Mouse (Mus musculus) 3134 (cell line): Measurements from ENCODE around the gene Stk10.

Experiments
- DNase-seq: peaks from one replicate; pipeline ENCODE4 v3.0.0-alpha.2; 2011; ENCODE audit warnings: low spot score; ENCODE audit not compliant: insufficient read length; ENCODE audit errors: extremely low read depth

Stk10 gene

DNA sequence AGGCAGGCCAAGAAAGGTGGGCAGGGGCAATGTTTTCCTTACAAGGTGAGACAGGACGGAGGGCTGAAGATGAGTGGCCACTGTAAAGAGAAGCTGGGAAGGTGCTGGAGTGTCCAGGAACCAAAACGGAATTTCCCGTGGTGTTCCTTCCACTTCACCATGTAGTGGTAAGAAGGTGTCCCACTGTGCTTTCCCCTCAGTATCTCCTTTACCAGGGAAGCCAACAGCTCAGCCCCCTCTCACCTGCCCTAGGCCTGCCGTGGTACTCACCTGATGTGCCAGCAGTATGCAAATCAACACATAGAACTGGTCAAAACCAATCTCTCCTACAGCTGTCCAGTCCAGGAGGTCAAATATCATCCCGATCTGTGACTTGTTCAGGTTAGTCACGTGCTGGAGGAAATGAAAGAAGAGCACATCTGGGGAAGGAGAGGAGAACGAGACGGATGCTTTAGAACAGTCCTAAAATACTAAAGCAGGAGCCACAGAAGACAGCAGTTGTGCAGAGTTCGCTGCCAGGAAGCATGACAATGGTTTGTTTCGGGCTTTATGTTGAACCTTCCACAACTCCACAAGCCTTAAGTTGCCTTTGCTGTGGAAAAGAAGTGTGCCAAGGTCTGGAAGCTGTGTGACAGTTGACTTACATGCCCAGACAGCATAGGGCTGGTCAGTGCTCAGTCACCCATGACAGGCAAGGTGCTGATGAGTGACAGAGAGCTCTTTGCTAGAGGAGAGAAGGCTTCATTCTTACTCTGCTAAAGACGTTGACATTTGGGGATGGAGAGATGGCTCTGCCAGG is 8.8 kb upstream of the Stk10 start:
- no peak for DNase-seq

DNA sequence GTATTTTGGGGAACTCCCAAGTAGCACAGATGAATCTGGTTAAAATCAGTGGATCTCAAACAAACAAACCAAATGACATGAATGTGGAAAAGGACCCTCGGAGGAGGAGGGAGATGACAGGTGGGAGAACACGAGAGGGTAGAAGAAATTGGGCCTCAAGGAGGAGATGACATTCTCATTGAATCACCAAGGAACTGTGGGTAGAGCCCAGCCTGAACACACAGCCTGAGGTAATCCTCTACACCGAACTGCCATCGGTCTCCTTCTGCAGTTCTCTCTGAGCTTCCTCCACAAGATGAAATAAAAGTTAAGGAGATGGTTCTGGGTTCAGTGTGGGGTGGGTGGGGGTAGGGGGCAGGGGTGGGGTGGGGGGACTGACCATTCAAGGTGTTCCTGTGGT is 6.1 kb upstream of the Stk10 start:
- no peak for DNase-seq

DNA sequence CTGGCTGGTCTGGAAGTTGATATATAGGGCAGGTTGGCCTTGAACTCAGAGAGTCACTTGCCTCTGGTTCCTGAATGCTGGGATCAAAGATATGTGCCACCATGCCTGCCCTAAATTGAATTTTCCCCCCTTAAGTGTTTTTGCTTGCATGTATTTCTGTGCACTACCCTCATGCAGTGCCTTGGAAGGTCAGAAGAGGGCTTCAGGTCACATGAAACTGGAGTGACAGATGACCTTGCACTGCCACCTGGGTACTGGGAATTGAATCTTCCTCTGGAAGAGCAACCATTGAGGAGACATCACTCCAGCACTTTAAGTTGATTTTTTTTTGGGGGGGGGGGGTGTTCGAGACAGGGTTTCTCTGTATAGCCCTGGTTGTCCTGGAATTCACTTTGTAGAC is 3.0 kb upstream of the Stk10 start:
- no peak for DNase-seq

DNA sequence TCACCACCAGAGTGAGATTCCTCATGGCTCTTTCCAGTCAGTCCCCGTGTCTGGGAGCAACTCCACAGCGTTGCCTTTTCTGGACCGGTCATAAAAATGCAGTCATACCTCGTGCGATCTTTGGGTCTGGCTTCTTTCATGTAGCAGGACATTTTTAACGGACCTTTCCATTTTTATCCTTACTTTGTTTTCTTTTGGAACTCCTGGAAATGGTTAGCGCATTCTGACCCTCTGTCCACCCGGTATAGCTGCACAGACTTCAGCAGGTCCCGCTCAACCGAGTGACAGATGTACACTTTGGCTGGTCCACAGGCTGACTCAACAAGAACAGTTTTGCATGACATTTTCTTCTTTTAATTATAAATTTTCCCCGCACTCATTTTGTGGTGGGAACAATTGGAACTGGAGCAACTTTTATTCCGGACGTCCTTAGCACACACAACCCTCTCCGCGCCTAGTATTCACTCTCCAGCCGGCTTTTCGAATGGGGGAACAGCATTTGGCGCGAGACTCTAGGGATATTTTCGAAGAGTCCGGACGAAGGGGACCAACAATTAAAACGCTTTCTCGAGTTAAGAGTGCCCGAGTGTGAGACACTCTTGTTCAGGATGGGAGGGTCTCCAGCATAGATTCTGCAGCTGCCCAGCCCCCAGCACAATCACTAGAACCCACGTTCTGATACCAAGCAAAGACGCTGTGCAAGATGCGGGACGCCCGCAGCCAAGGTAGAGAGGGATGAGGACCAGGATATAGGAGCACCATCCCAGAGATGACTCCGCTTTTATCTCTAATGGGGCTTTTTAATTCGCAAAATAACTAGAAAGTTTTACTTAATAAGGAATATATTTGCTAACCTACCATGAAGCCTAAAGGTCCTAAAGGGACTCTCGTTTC is 987 bp upstream of the Stk10 start, which contains the start of gene Efcab9:
Efcab9 (minus strand) TSS at position 211 of the 894 bp plus-strand sequence.
- DNase-seq = no peak

DNA sequence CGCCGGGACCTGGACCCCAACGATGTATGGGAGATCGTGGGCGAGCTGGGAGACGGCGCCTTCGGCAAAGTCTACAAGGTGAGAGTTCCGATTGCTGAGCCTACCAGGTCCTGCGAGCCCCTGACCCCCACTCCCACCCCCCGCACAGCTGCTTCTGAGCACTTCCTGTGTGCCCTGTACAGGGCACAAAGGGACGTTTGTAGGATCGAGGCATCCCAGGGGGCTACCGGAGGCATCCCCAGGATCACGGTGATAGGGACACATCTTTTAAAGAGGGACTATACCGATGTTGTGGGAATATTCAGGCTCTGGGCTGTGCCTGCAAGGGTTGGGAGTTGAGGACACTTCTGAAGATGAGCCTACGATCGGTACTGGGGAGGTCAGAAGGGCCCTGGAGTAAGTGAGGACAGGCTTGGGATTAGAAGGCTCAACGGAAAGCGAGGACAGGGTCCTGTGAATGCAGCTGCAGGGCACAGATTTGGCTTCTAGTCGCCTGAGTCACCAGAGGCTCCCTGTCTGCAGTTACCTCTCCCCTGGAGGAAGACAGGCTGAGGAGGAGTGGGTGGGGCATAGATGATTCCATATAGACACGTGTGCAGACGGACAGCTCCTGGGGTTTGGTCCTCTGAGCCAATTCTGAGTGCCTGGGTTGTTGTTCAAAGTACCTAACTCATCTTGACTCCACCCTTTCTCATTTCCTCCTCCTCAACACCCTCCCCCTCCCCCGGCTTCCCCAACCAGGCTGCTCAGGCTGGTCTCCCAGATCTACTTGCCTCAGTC is 567 bp downstream of the Stk10 start:
- peak; percentile 76 for DNase-seq

DNA sequence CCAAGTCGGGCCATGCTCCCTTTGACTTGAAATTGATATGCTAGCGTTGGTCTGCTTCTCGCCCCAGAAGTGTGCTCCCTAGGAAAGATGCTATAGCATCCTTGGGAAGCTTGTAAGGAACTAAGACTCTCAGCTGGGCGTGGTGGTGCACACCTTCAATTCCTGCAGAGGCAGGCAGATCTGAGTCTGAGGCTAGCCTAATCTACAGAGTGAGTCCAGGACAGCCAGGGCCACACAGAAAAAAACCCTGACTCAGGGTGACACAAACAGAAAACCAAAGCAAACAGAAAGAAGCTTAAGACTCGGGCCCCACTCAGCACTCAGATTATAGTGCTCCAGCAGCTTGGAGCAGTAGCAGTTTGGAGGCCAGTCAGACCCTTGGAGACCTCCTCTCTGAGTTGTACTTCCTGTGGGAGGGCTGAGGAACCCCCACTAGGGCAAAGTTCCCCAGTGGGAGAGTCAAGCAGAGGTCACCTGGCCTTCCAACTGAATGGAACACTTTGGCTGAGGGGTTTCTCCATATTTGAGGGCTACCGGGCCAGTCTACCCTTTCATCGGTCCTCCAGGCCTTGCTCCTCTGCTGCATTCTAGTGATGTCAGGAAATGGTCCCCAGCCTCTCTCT is 1.5 kb downstream of the Stk10 start:
- no peak for DNase-seq

DNA sequence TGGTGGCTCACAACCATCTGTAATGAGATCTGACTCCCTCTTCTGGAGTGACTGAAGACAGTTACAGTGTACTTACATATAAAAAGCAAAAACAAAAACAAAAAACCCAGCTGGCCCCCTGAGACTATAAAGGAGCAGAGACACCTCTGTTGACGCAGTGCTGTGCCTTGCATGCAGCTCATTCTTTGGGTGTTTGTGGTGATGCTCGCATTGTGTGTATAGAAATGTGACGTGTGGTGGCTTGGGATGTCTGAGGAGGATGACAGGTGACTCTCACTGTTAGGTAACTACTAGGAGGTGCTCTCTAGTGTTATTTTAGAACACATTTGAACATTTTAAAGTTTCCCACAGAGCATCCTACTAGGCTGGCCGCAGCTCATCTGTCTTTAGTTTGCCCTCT is 2.5 kb downstream of the Stk10 start:
- no peak for DNase-seq

DNA sequence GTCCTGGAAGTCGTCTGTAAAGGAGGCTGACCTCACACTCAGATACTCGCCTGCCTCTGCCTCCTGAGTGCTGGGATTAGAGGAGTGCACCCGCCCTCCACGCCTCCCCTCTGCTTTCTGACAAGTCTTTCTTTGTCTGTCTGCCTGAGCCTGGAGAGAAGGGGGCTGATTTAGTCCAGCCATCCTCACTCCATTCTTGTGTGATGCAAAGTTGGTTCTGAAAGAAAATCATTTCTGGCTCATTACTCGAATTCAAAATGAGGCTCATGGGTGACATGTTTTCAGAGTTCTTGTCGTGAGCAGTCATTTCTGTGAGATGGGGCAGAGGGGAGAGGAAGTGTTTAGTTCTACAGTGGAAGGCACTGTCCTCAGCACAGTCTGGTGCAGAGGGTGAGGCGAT is 3.8 kb downstream of the Stk10 start:
- no peak for DNase-seq

DNA sequence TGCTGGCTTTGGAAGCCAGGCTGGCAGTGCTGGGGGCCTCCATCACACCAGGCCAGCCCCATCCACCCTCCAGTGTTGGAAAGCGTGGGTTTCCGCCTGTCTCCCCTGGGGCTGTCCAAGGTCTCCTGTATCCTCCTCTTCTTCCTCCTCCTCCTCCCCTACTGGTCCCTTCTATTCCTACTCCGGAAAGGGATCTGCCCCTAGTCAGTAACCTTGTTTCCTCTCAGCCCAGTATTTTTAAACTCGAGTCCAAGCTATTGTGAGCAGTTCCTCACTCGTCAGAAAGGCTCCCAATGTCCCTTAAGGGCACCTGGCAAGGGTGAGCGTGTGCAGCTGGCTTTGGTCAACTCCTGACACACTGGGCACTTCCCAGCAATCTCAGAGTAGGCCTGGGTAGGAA is 5.3 kb downstream of the Stk10 start:
- DNase-seq = no peak

DNA sequence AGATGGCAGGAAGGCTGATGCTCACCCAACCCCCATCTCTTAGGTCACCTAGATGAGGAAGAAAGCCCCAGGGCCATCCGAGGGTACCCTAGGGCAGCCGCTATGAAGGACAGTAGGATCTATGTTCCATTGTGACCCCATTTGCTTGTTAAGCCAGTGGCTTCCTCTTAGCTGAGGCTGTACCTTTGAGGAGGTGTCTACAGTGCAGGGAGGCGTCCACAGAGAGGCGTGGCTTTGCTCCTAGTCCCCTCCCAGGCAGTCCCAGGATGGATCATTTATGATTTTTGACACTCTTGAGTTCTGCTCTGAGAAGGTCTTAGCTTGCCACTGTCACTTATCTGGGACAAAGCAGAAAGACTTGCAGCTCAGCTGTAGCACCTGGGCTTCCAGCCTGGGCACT is 5.7 kb downstream of the Stk10 start:
- DNase-seq = no peak

DNA sequence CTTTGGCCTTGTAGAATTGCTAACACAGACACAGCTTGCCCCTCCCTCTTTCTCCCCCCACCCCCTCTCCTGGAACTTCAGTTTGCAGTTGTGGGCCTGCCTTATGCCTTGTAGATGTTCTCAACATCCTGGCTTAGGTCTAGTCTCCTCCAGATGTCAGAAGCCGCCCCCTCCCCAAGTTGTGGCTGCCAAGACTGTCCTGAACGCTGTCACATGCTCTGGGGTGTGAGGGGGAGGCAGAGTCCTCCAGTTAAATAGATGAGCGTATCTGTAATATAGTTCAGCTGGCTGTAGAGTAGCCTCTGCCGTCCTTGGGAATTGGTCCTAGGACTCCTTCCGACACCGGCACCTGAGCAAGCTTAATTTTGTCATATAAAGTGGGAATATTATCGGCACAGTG is 6.6 kb downstream of the Stk10 start:
- DNase-seq = no peak

DNA sequence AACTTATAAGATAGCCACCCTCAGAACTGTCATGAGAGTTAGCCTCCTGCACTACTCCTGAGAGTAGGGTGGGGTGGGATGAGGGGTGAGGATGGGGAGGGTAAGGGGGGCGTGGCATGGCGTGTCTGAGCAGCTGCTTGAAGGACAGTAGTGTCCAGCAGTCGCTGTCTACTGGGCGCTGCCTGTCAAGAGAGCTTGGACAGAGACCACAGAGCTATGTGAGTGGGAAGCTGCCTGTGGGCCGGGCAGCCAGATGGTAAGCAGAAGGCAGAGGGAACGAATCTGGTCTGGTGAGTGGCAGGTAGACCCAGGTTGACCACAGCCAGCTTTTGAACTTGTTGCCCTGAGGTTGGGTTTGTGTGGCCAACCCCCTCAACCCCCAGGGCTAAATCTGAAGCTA is 7.4 kb downstream of the Stk10 start:
- DNase-seq = no peak

DNA sequence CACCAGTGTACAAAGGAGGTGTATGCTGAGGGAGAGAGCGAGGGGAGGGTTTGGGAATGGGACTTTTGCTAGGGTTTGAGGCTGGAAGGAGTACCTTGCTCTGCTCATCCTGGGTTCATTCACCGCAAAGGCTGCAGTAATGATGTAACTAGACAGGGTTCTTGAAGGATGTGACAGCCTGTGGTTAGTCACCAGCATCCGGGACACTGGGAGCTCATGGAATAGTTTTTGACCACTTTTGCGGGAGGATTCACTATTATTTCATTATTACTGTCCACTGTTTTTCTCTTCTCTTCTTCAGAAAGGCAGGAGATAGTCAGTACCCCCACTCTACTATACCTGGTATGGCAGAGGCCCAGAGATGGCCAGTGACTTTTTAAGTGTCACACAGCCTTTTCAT is 9.1 kb downstream of the Stk10 start:
- DNase-seq = no peak

DNA sequence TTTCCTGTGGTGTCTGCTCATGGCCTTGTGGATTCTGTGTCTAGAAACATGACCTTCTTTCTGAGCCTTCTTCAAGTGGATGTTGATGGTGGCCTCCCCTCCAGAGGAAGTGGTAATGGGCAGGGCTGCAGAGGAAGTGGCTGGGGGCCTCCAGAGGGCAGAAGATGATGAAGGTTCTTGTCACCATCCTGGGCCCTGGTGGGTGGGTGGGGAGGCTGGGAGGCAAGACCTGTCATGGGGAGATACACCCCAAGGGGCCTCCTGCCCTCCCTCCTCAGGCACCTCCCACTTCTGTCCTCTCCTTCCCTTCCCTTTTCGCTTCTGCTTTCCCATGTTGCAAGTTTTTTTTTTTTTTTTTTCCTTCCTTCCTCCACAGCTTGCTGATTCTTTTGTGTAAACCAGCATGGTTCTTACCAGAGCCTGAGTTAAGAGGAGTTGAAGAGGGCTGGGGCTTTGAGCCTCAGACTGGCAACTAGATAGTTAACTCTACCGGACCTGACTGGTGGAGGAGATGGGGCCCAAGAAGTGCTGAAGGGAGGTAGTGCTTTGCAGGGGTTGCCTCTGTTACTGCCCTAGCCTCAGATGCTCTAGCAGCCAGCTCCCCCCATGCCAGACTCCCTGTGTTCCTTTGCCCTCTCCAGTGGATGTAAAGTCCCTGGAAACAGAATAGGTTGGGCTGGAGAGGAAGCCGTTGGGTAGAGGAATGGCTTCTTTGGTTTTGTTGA is 9.7 kb downstream of the Stk10 start:
- no peak for DNase-seq

DNA sequence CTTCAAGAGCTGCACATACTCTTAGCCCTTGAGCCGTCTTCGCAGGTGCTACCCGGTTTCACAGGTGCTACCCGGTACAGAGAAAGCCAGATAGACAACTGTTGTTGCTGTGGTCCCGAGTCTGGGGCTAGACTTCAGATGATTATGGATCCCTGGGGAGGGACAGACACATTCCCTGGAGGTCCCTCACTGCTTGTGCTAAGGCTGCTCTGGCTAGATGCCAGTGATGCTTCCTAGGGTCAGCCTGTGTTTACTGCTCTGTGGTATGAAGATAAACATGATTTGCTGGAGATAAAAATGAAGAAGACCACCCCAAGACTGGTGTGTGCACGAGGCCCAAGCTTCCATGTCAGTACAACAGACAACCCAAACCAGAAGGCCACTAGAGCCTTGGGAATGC is 10.9 kb downstream of the Stk10 start:
- no peak for DNase-seq

DNA sequence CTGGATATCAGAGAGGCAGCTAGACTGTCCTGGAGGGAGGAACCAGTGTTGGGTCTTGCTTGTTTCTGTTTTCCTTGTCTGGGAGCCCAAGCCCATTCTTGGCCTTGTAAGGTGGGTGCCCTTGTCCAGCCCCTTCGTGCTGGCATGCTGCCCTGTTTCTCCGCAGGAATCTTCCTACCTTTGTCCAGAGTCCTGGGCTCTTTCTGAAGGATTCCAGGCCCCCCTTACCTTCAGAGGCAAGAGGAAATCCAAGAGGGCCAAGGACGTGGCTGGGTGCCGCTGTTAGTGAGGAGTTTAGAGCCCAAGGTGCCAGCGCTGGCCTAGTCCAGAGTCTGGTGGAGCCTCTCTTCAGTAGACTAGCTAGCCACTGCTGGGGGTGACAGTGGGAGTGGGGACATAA is 11.4 kb downstream of the Stk10 start:
- DNase-seq = no peak

DNA sequence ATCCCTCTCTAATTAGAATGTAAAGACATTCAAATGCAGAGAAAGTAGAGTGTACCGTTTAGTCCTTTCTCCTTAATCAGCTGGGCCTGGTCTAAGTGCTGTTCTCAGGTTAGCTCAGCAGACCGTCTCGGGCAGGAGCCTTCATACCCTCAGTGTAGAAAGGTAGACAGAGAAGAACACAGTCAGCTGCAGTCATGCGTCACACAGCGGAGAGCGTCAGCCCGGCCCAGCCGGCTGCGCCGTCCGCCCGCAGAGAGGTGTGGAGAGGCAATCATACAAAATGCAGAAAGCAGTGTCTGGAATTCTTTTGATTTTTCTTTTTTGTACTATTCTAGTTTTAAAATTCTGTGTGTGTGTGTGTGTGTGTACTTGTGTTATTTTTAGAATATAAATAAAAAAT is 12.5 kb downstream of the Stk10 start:
- DNase-seq = no peak

DNA sequence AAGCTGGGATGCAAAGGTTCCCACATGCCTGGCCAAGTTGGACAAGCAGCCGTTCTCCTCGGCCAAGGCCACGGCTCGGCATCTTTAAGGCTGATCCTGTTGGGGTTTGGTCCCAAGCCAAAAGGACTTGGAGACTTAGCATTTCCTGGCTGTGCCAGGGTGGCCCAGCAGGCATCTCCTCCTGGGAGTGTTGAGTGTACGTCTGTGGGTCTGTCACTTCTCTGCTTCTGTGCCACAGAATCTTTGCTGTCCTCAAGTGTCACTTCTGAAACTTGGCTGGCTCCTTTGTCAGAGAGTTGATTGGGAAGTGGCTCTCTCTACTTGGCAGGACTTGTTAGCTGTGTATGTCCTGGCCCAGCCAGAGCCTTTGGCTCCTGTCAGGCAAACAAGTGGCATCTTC is 13.4 kb downstream of the Stk10 start:
- DNase-seq = peak; percentile 59

DNA sequence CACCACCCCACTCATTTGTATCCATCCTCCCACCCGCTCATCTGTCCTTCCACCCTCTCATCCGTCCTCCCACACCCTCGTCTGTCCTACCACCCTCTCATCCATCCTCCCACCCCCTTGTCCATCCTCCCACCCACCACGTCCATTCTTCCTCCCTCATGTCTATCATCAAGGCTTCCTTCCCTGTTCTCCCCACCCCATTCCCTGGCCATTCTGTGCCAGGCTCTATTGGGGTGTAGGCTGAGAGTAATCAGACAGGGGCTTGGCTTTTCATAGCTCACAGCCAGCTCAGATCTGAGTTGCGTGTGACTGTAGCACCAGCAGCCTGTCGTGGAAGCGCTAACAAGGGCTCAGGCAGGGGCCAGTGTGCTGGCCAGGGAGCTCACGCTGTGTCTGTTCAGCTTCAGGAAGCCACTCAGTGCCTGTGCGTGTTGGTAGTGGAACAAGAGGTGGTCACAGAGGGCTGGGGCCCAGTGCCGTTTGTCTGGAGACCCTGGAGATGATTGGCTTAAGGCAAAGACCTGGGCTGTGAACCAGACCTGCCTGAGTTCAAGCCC is 14.4 kb downstream of the Stk10 start:
- DNase-seq = no peak

DNA sequence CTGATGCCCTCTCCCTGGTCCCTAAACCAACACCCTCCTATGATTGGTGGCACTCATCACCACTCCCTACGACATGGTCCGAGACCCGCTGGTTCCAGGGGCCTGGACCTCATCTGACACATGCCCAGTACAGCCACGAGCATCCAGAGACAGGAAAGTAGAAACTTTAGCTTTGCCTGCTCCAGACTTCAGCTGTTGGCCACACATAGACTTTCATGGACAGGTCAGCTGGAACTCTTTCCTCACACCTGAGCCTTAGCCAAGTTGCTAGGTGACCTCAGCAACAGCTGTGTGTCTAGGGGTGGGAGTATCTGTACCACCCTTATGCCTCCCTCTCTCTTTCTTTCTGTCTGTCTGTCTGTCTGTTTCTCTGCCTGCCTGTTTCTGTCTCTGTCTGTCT is 15.1 kb downstream of the Stk10 start:
- DNase-seq = no peak
